Mouse (Mus musculus) stomach, embryonic 14.5 days (tissue): Measurements from ENCODE around the gene Wscd1. TPM values are rescaled to one million over a fixed set of nuclear protein-coding genes. Genes with fewer than 3 reads are reported as not detected.

Source experiments
- ATAC-seq: fragments of 200-750 bp; cut with Nextera tagmentation; 2 replicates; pipeline ENCODE4 v1.8.0; 2017; ENCODE audit warnings: low read depth, moderate TSS enrichment; ENCODE audit not compliant: insufficient number of reproducible peaks, insufficient read depth, low FRiP score
- H3K27ac ChIP-seq: fragments of 300-500 bp; sonication (generic); 2 replicates; pipeline ENCODE4 v1.5.1; 2014; ENCODE audit warnings: mild to moderate bottlenecking, low read length, moderate library complexity, mixed read lengths
- H3K27me3 ChIP-seq: fragments of 300-500 bp; sonication (generic); 2 replicates; pipeline ENCODE4 v1.6.1; 2014; ENCODE audit warnings: low read length, control low read depth, mixed read lengths; ENCODE audit not compliant: control insufficient read depth, insufficient read depth
- H3K36me3 ChIP-seq: fragments of 300-500 bp; sonication (generic); 2 replicates; pipeline ENCODE4 v1.6.1; 2014; ENCODE audit warnings: mild to moderate bottlenecking, control low read depth, low read length, moderate library complexity, mixed read lengths; ENCODE audit not compliant: control insufficient read depth, insufficient read depth
- H3K4me1 ChIP-seq: fragments of 300-500 bp; sonication (generic); 2 replicates; pipeline ENCODE4 v1.6.1; 2014; ENCODE audit warnings: low read length, control low read depth, mixed read lengths; ENCODE audit not compliant: control insufficient read depth, insufficient read depth
- H3K4me2 ChIP-seq: fragments of 300-500 bp; sonication (generic); replicated peaks from 2 replicates; pipeline ENCODE4 v1.6.1; 2014; ENCODE audit warnings: low read depth, low read length, control low read depth
- H3K4me3 ChIP-seq: fragments of 300-500 bp; sonication (generic); 2 replicates; pipeline ENCODE4 v1.5.1; 2014; ENCODE audit warnings: low read depth, low read length, control low read depth
- H3K9ac ChIP-seq: fragments of 300-500 bp; sonication (generic); replicated peaks from 2 replicates; pipeline ENCODE4 v1.6.1; 2014; ENCODE audit warnings: low read depth, mild to moderate bottlenecking, control low read depth, low read length, moderate library complexity, mixed read lengths
- H3K9me3 ChIP-seq: fragments of 300-500 bp; sonication (generic); 2 replicates; pipeline ENCODE4 v1.6.1; 2016; ENCODE audit warnings: low read depth, low read length, control low read depth; ENCODE audit not compliant: control insufficient read depth
- WGBS: fragments of 180-500 bp; shearing (Covaris S2); extraction: QIAGEN DNeasy Blood & Tissue Kit; methylation state at CpG from one replicate; pipeline ENCODE4 v1.1.7; 2014; 5-methylcytosine and 5-hydroxymethylcytosine counted together
- polyA plus RNA-seq: library from polyadenylated mRNA; unstranded; fragments of >200 nt; fragmentation: Nextera tagmentation; extraction: Ambion mirVana; gene quantifications from 2 replicates; pipeline ENCODE4 v1.2.1, GENCODE M21; 2014

Wscd1 gene
- polyA plus RNA-seq, 1 experiment from 2014 or later: 2.3 TPM

DNA sequence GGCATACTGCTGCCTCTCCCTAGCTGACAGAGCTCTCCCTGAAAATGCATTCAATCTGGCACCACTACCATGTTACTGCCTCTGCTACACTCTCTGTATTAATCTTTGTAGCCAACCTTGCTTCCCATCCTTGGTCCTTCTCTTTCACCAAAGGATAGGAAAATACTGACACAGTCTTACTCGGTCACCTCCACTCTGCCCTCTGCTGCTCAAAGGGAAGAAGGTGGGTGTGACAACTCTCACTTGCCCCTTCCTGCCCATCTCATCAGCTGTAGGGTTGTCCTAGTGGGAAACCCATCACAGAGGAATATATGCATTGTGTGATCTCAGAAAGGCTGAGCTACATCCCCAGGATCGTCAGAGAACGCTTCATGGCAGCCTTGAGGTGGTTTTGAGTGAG is 40.5 kb downstream of the Wscd1 start:
- H3K9ac ChIP-seq: no peak overlapping the region
- no peak for ATAC-seq
- no peaks in the 10 kb centered on the region for H3K4me1 ChIP-seq
- H3K4me2 ChIP-seq: no peak overlapping the region
- no peak overlapping the region for H3K4me3 ChIP-seq
- H3K27me3 ChIP-seq: no peaks in the 10 kb centered on the region
- H3K36me3 ChIP-seq: no peaks in the 10 kb centered on the region
- no peaks in the 10 kb centered on the region for H3K9me3 ChIP-seq
- WGBS: 53% methylated on average over 3 of the region's 3 CpGs
- no peak overlapping the region for H3K27ac ChIP-seq

GRCm38 (mm10) chr11:71799206-71799605 is 49.5 kb downstream of the Wscd1 start:
- H3K27ac ChIP-seq: no peak overlapping the region
- H3K9me3 ChIP-seq: no peaks in the 10 kb centered on the region
- no peaks in the 10 kb centered on the region for H3K36me3 ChIP-seq
- H3K4me2 ChIP-seq: no peak overlapping the region
- no peak for ATAC-seq
- no peaks in the 10 kb centered on the region for H3K27me3 ChIP-seq
- H3K9ac ChIP-seq: no peak overlapping the region
- WGBS: 83% methylated on average over 4 of the region's 4 CpGs
- H3K4me1 ChIP-seq: no peaks in the 10 kb centered on the region
- H3K4me3 ChIP-seq: no peak overlapping the region

GRCm38 (mm10) chr11:71808521-71808920 is 58.8 kb downstream of the Wscd1 start:
- H3K4me1 ChIP-seq: no peaks in the 10 kb centered on the region
- H3K4me2 ChIP-seq: no peak overlapping the region
- 95% methylated on average over 2 of the region's 2 CpGs for WGBS
- no peaks in the 10 kb centered on the region for H3K9me3 ChIP-seq
- H3K4me3 ChIP-seq: no peak overlapping the region
- no peak overlapping the region for H3K27ac ChIP-seq
- no peak for ATAC-seq
- no peak overlapping the region for H3K9ac ChIP-seq
- H3K27me3 ChIP-seq: no peaks in the 10 kb centered on the region
- no peaks in the 10 kb centered on the region for H3K36me3 ChIP-seq

DNA sequence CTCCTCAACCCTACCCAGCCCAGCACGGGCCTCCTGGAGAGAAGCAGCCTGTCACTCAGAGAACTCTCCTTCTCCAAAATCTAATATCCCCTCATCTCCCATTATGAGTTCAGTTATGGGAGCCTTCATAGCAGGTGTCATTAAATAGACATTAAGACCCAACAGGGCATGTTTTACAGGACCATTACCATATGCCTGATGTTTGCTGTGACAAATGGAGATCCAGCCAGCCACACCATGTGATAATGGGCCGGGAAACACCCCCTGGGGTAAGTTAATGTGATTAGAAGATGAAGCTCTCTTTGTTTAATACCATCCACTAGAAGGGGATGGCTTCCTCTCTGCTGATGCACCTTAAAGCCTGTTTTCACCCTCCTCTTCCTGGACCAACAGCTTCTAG is 62.1 kb downstream of the Wscd1 start:
- no peak for ATAC-seq
- H3K27me3 ChIP-seq: no peaks in the 10 kb centered on the region
- H3K9me3 ChIP-seq: no peaks in the 10 kb centered on the region
- H3K4me3 ChIP-seq: no peak overlapping the region
- no peak overlapping the region for H3K9ac ChIP-seq
- no peak overlapping the region for H3K4me2 ChIP-seq
- no peaks in the 10 kb centered on the region for H3K36me3 ChIP-seq
- H3K27ac ChIP-seq: no peak overlapping the region
- no peaks in the 10 kb centered on the region for H3K4me1 ChIP-seq
- WGBS: 54% methylated on average over 2 of the region's 2 CpGs

- 87% methylated on average over 7 of the region's 7 CpGs for WGBS
- no peaks in the 10 kb centered on the region for H3K9me3 ChIP-seq
- no peak overlapping the region for H3K4me3 ChIP-seq
- H3K4me2 ChIP-seq: no peak overlapping the region
- no peak overlapping the region for H3K27ac ChIP-seq
- no peak for ATAC-seq
- no peaks in the 10 kb centered on the region for H3K36me3 ChIP-seq
- no peak overlapping the region for H3K9ac ChIP-seq
- H3K27me3 ChIP-seq: no peaks in the 10 kb centered on the region
- no peaks in the 10 kb centered on the region for H3K4me1 ChIP-seq
Measured at GRCm38 (mm10) chr11:71812921-71813320, 63.2 kb downstream of the Wscd1 start.

DNA sequence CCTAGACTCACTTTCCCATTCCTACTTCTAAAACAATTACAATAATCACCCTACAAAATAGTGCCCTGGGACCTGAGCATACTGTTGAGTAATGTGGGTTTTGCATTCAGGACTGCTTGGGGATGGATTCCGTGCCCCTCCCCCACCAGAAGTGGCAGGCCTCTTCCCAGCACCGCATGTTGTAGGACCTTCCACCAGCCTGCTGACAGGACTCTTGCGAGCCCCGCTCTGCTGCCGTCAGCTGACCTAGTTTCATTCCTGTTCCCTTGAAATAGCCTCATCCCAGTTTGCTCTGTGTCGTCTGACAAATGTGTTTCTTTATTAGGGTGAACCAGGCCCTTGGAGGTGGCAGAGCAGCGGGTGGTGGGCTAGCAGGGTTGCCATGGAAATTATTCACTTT is 64.8 kb downstream of the Wscd1 start:
- ATAC-seq: no peak
- Histone ChIP-seq H3K27ac (no peak overlapping the region), H3K4me2 (no peak overlapping the region), H3K4me1 (no peaks in the 10 kb centered on the region), H3K9ac (no peak overlapping the region), H3K36me3 (no peaks in the 10 kb centered on the region), H3K27me3 (no peaks in the 10 kb centered on the region), H3K9me3 (no peaks in the 10 kb centered on the region), H3K4me3 (no peak overlapping the region)
- 55% methylated on average over 7 of the region's 7 CpGs for WGBS

DNA sequence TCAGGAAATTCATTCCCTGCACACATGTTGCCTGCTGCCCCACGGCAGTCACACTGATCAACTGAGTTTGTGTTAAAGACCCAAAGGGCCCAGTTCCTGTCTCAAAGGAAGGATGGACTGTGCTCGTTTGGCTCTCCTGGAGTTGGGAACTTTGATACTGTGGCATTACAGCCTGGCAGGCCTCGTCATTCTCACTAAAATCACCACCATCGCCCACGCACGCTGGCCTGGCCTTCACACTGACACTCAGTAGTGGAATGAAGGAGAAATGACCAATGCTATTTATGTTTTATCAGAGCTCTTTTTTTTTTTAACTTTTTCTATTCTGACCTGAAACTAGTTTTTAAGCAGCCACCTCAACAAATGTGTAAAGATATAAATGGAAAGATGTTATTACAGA is 65.6 kb downstream of the Wscd1 start:
- no peaks in the 10 kb centered on the region for H3K9me3 ChIP-seq
- H3K27ac ChIP-seq: no peak overlapping the region
- no peak for ATAC-seq
- no peaks in the 10 kb centered on the region for H3K27me3 ChIP-seq
- no peak overlapping the region for H3K9ac ChIP-seq
- no peak overlapping the region for H3K4me2 ChIP-seq
- H3K4me3 ChIP-seq: no peak overlapping the region
- 81% methylated on average over 6 of the region's 6 CpGs for WGBS
- no peaks in the 10 kb centered on the region for H3K36me3 ChIP-seq
- no peaks in the 10 kb centered on the region for H3K4me1 ChIP-seq

DNA sequence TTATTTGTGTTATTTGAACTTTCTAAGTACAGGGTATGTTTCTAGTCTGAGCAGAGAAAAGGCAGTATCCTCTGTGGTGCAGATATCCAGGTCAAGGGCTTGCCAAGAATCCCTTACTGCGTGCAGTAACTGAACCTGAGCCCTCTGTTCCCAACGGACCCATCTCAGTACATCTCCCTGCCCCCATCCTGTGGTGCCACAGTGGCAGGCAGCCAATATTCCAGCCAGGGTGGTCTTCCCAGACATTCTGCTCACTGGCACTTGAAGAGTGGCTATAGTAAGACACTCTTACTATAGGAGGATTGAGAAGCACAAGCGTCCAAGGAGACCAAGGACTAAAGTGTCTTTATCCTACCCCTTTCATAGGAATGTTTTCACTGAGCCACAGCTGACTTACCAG is 67.2 kb downstream of the Wscd1 start:
- 82% methylated on average over 3 of the region's 3 CpGs for WGBS
- Histone ChIP-seq H3K4me3 (no peak overlapping the region), H3K4me1 (no peaks in the 10 kb centered on the region), H3K27me3 (no peaks in the 10 kb centered on the region), H3K9ac (no peak overlapping the region), H3K9me3 (no peaks in the 10 kb centered on the region), H3K27ac (no peak overlapping the region), H3K4me2 (no peak overlapping the region), H3K36me3 (no peaks in the 10 kb centered on the region)
- ATAC-seq: no peak

- no peak overlapping the region for H3K4me3 ChIP-seq
- no peaks in the 10 kb centered on the region for H3K4me1 ChIP-seq
- no peak overlapping the region for H3K9ac ChIP-seq
- no peak for ATAC-seq
- no peaks in the 10 kb centered on the region for H3K27me3 ChIP-seq
- no peaks in the 10 kb centered on the region for H3K9me3 ChIP-seq
- 56% methylated on average over 4 of the region's 4 CpGs for WGBS
- H3K4me2 ChIP-seq: no peak overlapping the region
- no peaks in the 10 kb centered on the region for H3K36me3 ChIP-seq
- H3K27ac ChIP-seq: no peak overlapping the region
Measured at GRCm38 (mm10) chr11:71817341-71817740, 67.6 kb downstream of the Wscd1 start.
